ENCODE assay signal across 8 mouse cellular contexts in the genomic region with DNA sequence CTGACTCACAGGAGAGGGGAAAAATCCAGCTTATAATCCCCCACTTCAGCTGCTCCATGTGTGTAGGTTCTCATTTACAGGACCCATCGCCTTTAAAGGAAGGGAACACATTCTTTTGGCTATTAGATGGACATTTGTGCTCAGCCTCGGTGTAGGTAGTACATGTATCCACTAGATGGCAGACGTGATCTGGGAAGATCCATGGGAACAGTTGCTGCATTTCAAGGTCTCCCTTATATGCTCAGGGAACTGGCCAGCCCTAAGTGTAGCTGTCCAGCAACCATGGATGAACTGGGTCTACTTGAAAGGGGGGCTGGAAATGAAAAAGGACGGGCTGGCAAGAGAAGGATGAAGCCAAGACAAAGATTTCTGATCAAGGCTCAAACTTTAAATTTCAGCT.
A peak's percentile ranks its signal among the peaks of the same experiment; 100 is the strongest.
DNase-seq lines count a peak whose midpoint lies in the region; ATAC-seq and TF ChIP-seq lines count a peak whose summit lies in the region.

No protein-coding gene starts in this region.

- TF ChIP-seq POLR2A in CH12.LX (IDR thresholded peaks at IDR 0.05; ENCODE audit: low read depth, low read length) = no peak
- no peak for TF ChIP-seq POLR2A in embryonic fibroblast, embryonic 13.5 days (IDR thresholded peaks at IDR 0.05; ENCODE audit: low read depth, low read length)
- no peak for TF ChIP-seq POLR2A in small intestine, adult 2 months (IDR thresholded peaks at IDR 0.05; ENCODE audit: low read depth, low read length)

- H3K9me3 ChIP-seq in CH12.LX (replicated peaks; ENCODE audit: low read length) = peaks cover 52% of the 10 kb centered on the region
- no peaks in the 10 kb centered on the region for H3K9me3 ChIP-seq in hindbrain, embryonic 16.5 days (ENCODE audit: control insufficient read depth, low read length)
- no peaks in the 10 kb centered on the region for H3K9me3 ChIP-seq in midbrain, embryonic 11.5 days (ENCODE audit: control insufficient read depth, low read length)

- no peak overlapping the region for H3K4me2 ChIP-seq in CH12.LX (ENCODE audit: insufficient read depth, low read depth, poor library complexity, severe bottlenecking)
- no peak overlapping the region for H3K4me2 ChIP-seq in hindbrain, embryonic 16.5 days (ENCODE audit: low read length)
- no peak overlapping the region for H3K4me2 ChIP-seq in midbrain, embryonic 11.5 days

- DNase-seq in CH12.LX (ENCODE audit: extremely low read depth) = peak; percentile 18
- peak; percentile 61 for DNase-seq in adrenal gland, postnatal 14 days
- peak; percentile 45 for DNase-seq in left cerebral cortex, adult 11 months (ENCODE audit: low spot score)
- peak; percentile 93 for DNase-seq in midbrain, embryonic 11.5 days (ENCODE audit: low spot score, missing footprints)
- no peak for DNase-seq in spleen, postnatal 36 days (ENCODE audit: low spot score in 2 of 2)

- H3K36me3 ChIP-seq in CH12.LX (replicated peaks in 1 of 2; ENCODE audit: control insufficient read depth in 1 of 2, insufficient read depth in 1 of 2, low read length in 1 of 2) = no peaks in the 10 kb centered on the region
- H3K36me3 ChIP-seq in hindbrain, embryonic 16.5 days (ENCODE audit: control insufficient read depth, insufficient read depth, low read length) = no peaks in the 10 kb centered on the region
- no peaks in the 10 kb centered on the region for H3K36me3 ChIP-seq in midbrain, embryonic 11.5 days (ENCODE audit: control insufficient read depth, insufficient read depth, low read length)
- H3K36me3 ChIP-seq in small intestine, adult 2 months (ENCODE audit: control insufficient read depth, insufficient read depth, low read length) = no peaks in the 10 kb centered on the region

- no peak overlapping the region for H3K4me3 ChIP-seq in CH12.LX (replicated peaks in 1 of 3; ENCODE audit: low read depth in 2 of 3, low read length in 2 of 3, poor library complexity in 1 of 3)
- no peak overlapping the region for H3K4me3 ChIP-seq in embryonic fibroblast, embryonic 13.5 days (ENCODE audit: insufficient read depth, low read length)
- no peak overlapping the region for H3K4me3 ChIP-seq in hindbrain, embryonic 16.5 days (ENCODE audit: low read length)
- no peak overlapping the region for H3K4me3 ChIP-seq in midbrain, embryonic 11.5 days (ENCODE audit: low read depth, low read length)
- H3K4me3 ChIP-seq in small intestine, adult 2 months (ENCODE audit: low read depth, low read length) = no peak overlapping the region

- no peak overlapping the region for H3K9ac ChIP-seq in CH12.LX (ENCODE audit: insufficient read depth, low read depth)
- H3K9ac ChIP-seq in hindbrain, embryonic 16.5 days (ENCODE audit: low read depth, low read length) = no peak overlapping the region
- H3K9ac ChIP-seq in midbrain, embryonic 11.5 days (ENCODE audit: low read length) = no peak overlapping the region

- no peak for TF ChIP-seq EP300 in CH12.LX (IDR thresholded peaks at IDR 0.05; ENCODE audit: low read length)

- WGBS in hindbrain, embryonic 16.5 days = 23% methylated on average over 4 of the region's 4 CpGs
- 11% methylated on average over 4 of the region's 4 CpGs for WGBS in midbrain, embryonic 11.5 days
- 11% methylated on average over 4 of the region's 4 CpGs for WGBS in small intestine, adult 2 months

- no peaks in the 10 kb centered on the region for H3K4me1 ChIP-seq in CH12.LX (ENCODE audit: control insufficient read depth in 1 of 2, insufficient read depth in 2 of 2)
- 0 out of 2 replicates have a peak, but pooled peaks cover 2% of the 10 kb centered on the region for H3K4me1 ChIP-seq in embryonic fibroblast, embryonic 13.5 days (ENCODE audit: control insufficient read depth, insufficient read depth, low read length)
- H3K4me1 ChIP-seq in hindbrain, embryonic 16.5 days (ENCODE audit: control insufficient read depth, insufficient read depth, low read depth, low read length) = no peaks in the 10 kb centered on the region
- H3K4me1 ChIP-seq in midbrain, embryonic 11.5 days (ENCODE audit: control insufficient read depth, insufficient read depth, low read length) = no peaks in the 10 kb centered on the region
- no peaks in the 10 kb centered on the region for H3K4me1 ChIP-seq in small intestine, adult 2 months (ENCODE audit: control insufficient read depth, insufficient read depth, insufficient read length, low read length)

- ATAC-seq in hindbrain, embryonic 16.5 days = peak; percentile 95
- peak; percentile 82; the same call in 1 of the 2 replicates for ATAC-seq in midbrain, embryonic 11.5 days (ENCODE audit: low FRiP score)

- dilution Hi-C loops in CH12.LX (cut with MboI; ENCODE audit: extremely low pct_ligation_motif_present, extremely low pct_unique_long_range_greater_than_20kb, low sequenced_read_pairs) = no loop called here

- in situ Hi-C loops in CH12.LX (cut with MboI; ENCODE audit: low pct_ligation_motif_present, low pct_unique_long_range_greater_than_20kb, low sequenced_read_pairs) = no loop called here

- TF ChIP-seq RAD21 in CH12.LX (IDR thresholded peaks at IDR 0.05; ENCODE audit: low read depth, low read length) = peak; percentile 43

- H3K27me3 ChIP-seq in CH12.LX (replicated peaks) = no peaks in the 10 kb centered on the region
- H3K27me3 ChIP-seq in hindbrain, embryonic 16.5 days (replicated peaks; ENCODE audit: control insufficient read depth, insufficient read depth, low read length) = no peaks in the 10 kb centered on the region
- no peaks in the 10 kb centered on the region for H3K27me3 ChIP-seq in midbrain, embryonic 11.5 days (ENCODE audit: control insufficient read depth, insufficient read depth, low read length)
- no peaks in the 10 kb centered on the region for H3K27me3 ChIP-seq in small intestine, adult 2 months (ENCODE audit: control insufficient read depth, insufficient read depth, low read length)

- no peaks in the 10 kb centered on the region for H3K79me2 ChIP-seq in CH12.LX (replicated peaks; ENCODE audit: control insufficient read depth, extremely low read depth, insufficient read depth, poor library complexity, severe bottlenecking)

- no peak overlapping the region for H3K27ac ChIP-seq in CH12.LX (ENCODE audit: insufficient read depth, low read depth)
- no peak overlapping the region for H3K27ac ChIP-seq in embryonic fibroblast, embryonic 13.5 days (ENCODE audit: insufficient read depth, low read length)
- no peak overlapping the region for H3K27ac ChIP-seq in hindbrain, embryonic 16.5 days (ENCODE audit: low read depth, low read length)
- no peak overlapping the region for H3K27ac ChIP-seq in midbrain, embryonic 11.5 days (ENCODE audit: low read depth, low read length)
- no peak overlapping the region for H3K27ac ChIP-seq in small intestine, adult 2 months (ENCODE audit: insufficient read depth, low read depth, low read length)

- peak; percentile 43 to 51 for TF ChIP-seq CTCF in CH12.LX (conservative IDR thresholded peaks at IDR 0.05 in 1 of 2, IDR thresholded peaks at IDR 0.05 in 1 of 2; ENCODE audit: low read depth in 2 of 2, low read length in 2 of 2)
- peak; percentile 42; the same call in 1 of the 2 replicates for TF ChIP-seq CTCF in embryonic fibroblast, embryonic 13.5 days (IDR thresholded peaks at IDR 0.05; ENCODE audit: borderline replicate concordance, insufficient read depth, low read length)
- peak; percentile 19; the same call in 1 of the 2 replicates for TF ChIP-seq CTCF in small intestine, adult 2 months (IDR thresholded peaks at IDR 0.05; ENCODE audit: extremely low read depth, insufficient read length, insufficient replicate concordance, low read depth, low read length)

TF ChIP-seq in CH12.LX, 34 proteins besides CTCF, POLR2A, EP300 and RAD21:
- TF ChIP-seq MAFK (IDR thresholded peaks at IDR 0.05; ENCODE audit: insufficient replicate concordance, low read length) = no peak
- TF ChIP-seq ZNF384 (IDR thresholded peaks at IDR 0.05; ENCODE audit: low read depth, low read length) = no peak
- no peak for TF ChIP-seq USF1 (IDR thresholded peaks at IDR 0.05; ENCODE audit: low read depth, low read length)
- TF ChIP-seq CHD2 (IDR thresholded peaks at IDR 0.05; ENCODE audit: low read length) = no peak
TF ChIP-seq in CH12.LX: peak in this region for 0.

Comparison
In these comparisons a context has a peak if more than half of its experiments do, and no peak if none do; other contexts are left out.
1. DNase-seq: peak in CH12.LX (single experiment), adrenal gland, postnatal 14 days (single experiment), left cerebral cortex, adult 11 months (single experiment) and midbrain, embryonic 11.5 days (single experiment); none in spleen, postnatal 36 days (0 of 2).
2. Peak in every context shown above with its lines, with median percentiles within 50 percentile points of each other: CTCF ChIP-seq.